Mouse (Mus musculus): ENCODE data around the gene Ttc37. TPM values are rescaled to one million over a fixed set of nuclear protein-coding genes. Genes with fewer than 3 reads are reported as not detected.
A peak's percentile ranks its signal among the peaks of the same experiment; 100 is the strongest.

Ttc37 gene
- total and polyA plus RNA-seq, 3 experiments: 16.8 to 116 (median 20.3) TPM

GRCm38 (mm10) chr13:76098116-76098492 lies 430 bp upstream of the Ttc37 start:
- peak; percentile 85 for DNase-seq (ENCODE audit: low read depth, low spot score)
- peak overlapping the region; percentile 77 for H3K9ac ChIP-seq (ENCODE audit: control insufficient read depth, low read depth, low read length, poor library complexity, severe bottlenecking)
- H3K27ac ChIP-seq (ENCODE audit: control insufficient read depth, low read depth, low read length): peak overlapping the region; percentile 78
- peaks cover 0 to 16% of the 10 kb centered on the region in 2 experiments; a peak in 2 of 4 replicates for H3K36me3 ChIP-seq (ENCODE audit: control insufficient read depth in 1 of 2, insufficient read depth in 2 of 2, low read length in 2 of 2)
- TF ChIP-seq ZC3H11A (IDR thresholded peaks at IDR 0.05; ENCODE audit: low read depth, low read length) (no peak), NRF1 (IDR thresholded peaks at IDR 0.05; ENCODE audit: insufficient read depth, low read depth, low read length, poor library complexity, severe bottlenecking) (peak; percentile 65), MAX (IDR thresholded peaks at IDR 0.05; ENCODE audit: low read length) (peak; percentile 59; the same call in 1 of the 2 replicates), NELFE (IDR thresholded peaks at IDR 0.05; ENCODE audit: low read depth, low read length) (no peak), MYC (IDR thresholded peaks at IDR 0.05; ENCODE audit: low read depth, low read length) (0 out of 2 replicates have a peak, but pooled peaks have one; percentile 4), TCF12 (IDR thresholded peaks at IDR 0.05; ENCODE audit: low read depth, low read length) (0 out of 2 replicates have a peak, but pooled peaks have one; percentile 6), EP300 (IDR thresholded peaks at IDR 0.05; ENCODE audit: low read depth in 1 of 2, low read length in 2 of 2) (0 out of 4 replicates have a peak, but pooled peaks of 1 of the 2 experiments have one; percentile 15), MAZ (IDR thresholded peaks at IDR 0.05; ENCODE audit: low read depth, low read length) (0 out of 2 replicates have a peak, but pooled peaks have one; percentile 43)
- H3K27me3 ChIP-seq (ENCODE audit: control insufficient read depth in 1 of 2, insufficient read depth in 2 of 2, low read length in 2 of 2): no peaks in the 10 kb centered on the region
- H3K4me3 ChIP-seq (ENCODE audit: control insufficient read depth in 1 of 2, insufficient read depth in 1 of 2, low read depth in 2 of 2, low read length in 2 of 2): peak overlapping the region; percentile 65 to 94
- H3K79me2 ChIP-seq (ENCODE audit: control insufficient read depth, insufficient read depth, low read length, poor library complexity): peaks cover 7% of the 10 kb centered on the region; the same call in 1 of the 2 replicates
- peaks cover 10 to 11% of the 10 kb centered on the region in 2 experiments; a peak in 3 of 4 replicates for H3K4me1 ChIP-seq (ENCODE audit: control insufficient read depth in 1 of 2, insufficient read depth in 2 of 2, low read length in 2 of 2)
- H3K9me3 ChIP-seq (replicated peaks; ENCODE audit: insufficient read depth, low read length): no peaks in the 10 kb centered on the region

DNA sequence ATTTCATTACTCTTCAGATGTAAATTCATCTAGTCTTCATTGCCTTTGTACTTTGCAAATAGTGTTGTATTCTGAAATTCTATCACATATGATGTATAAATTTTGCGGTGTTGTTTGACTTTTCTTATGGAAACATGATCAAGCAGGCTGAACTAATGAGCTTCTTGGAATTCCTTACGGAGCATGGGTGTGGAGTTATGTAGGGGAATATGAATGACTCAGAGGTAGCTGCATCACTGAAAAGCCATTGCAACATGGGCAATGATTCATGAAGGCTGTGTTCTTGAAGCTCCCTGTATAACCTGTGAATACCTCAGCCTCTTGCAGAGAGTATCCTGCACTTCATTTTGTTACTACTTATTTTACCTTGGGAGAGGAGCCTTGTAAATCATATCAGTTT lies 3.5 kb downstream of the Ttc37 start:
- Histone ChIP-seq H3K9ac (ENCODE audit: control insufficient read depth, low read depth, low read length, poor library complexity, severe bottlenecking) (no peak overlapping the region), H3K4me3 (ENCODE audit: control insufficient read depth in 1 of 2, insufficient read depth in 1 of 2, low read depth in 2 of 2, low read length in 2 of 2) (no peak overlapping the region), H3K9me3 (replicated peaks; ENCODE audit: insufficient read depth, low read length) (no peaks in the 10 kb centered on the region), H3K27ac (ENCODE audit: control insufficient read depth, low read depth, low read length) (no peak overlapping the region), H3K4me1 (ENCODE audit: control insufficient read depth in 1 of 2, insufficient read depth in 2 of 2, low read length in 2 of 2) (peaks cover 8 to 9% of the 10 kb centered on the region in 2 experiments; a peak in 3 of 4 replicates), H3K27me3 (ENCODE audit: control insufficient read depth in 1 of 2, insufficient read depth in 2 of 2, low read length in 2 of 2) (no peaks in the 10 kb centered on the region), H3K79me2 (ENCODE audit: control insufficient read depth, insufficient read depth, low read length, poor library complexity) (peaks cover 7% of the 10 kb centered on the region; the same call in 1 of the 2 replicates), H3K36me3 (ENCODE audit: control insufficient read depth in 1 of 2, insufficient read depth in 2 of 2, low read length in 2 of 2) (peaks cover 0 to 13% of the 10 kb centered on the region in 2 experiments; a peak in 2 of 4 replicates)
- TF ChIP-seq ZNF384 (IDR thresholded peaks at IDR 0.05; ENCODE audit: low read depth, low read length) (no peak), MAX (IDR thresholded peaks at IDR 0.05; ENCODE audit: low read length) (no peak), MEF2A (IDR thresholded peaks at IDR 0.05; ENCODE audit: extremely low read depth, insufficient replicate concordance, low read depth, low read length, poor library complexity, severe bottlenecking) (no peak), SIN3A (IDR thresholded peaks at IDR 0.05; ENCODE audit: low read length) (no peak), TBP (IDR thresholded peaks at IDR 0.05; ENCODE audit: low read depth, low read length) (no peak), CHD1 (IDR thresholded peaks at IDR 0.05; ENCODE audit: low read depth, low read length) (no peak), KAT2A (conservative IDR thresholded peaks at IDR 0.05; ENCODE audit: low read depth, low read length) (no peak), USF1 (IDR thresholded peaks at IDR 0.05; ENCODE audit: low read depth, low read length) (no peak), MXI1 (IDR thresholded peaks at IDR 0.05; ENCODE audit: low read depth, low read length) (no peak), E2F4 (IDR thresholded peaks at IDR 0.05; ENCODE audit: borderline replicate concordance, low read depth, low read length) (no peak), POLR2AphosphoS5 (IDR thresholded peaks at IDR 0.05; ENCODE audit: borderline replicate concordance, low read depth, low read length) (no peak), ELF1 (IDR thresholded peaks at IDR 0.05; ENCODE audit: low read depth, low read length) (no peak), NRF1 (IDR thresholded peaks at IDR 0.05; ENCODE audit: insufficient read depth, low read depth, low read length, poor library complexity, severe bottlenecking) (no peak), TCF12 (IDR thresholded peaks at IDR 0.05; ENCODE audit: low read depth, low read length) (no peak), GABPA (IDR thresholded peaks at IDR 0.05; ENCODE audit: low read depth, low read length) (no peak), CTCF (IDR thresholded peaks at IDR 0.05 in 2 of 3, conservative IDR thresholded peaks at IDR 0.05 in 1 of 3; ENCODE audit: control insufficient read depth in 1 of 3, insufficient read depth in 1 of 3, low read depth in 2 of 3, low read length in 3 of 3, poor library complexity in 1 of 3, severe bottlenecking in 1 of 3) (no peak), RAD21 (IDR thresholded peaks at IDR 0.05; ENCODE audit: low read depth, low read length) (no peak), CHD2 (IDR thresholded peaks at IDR 0.05; ENCODE audit: low read length) (no peak), TAL1 (IDR thresholded peaks at IDR 0.05; ENCODE audit: low read length) (no peak), NELFE (IDR thresholded peaks at IDR 0.05; ENCODE audit: low read depth, low read length) (no peak)
- no peak for DNase-seq (ENCODE audit: low read depth, low spot score)

Data from MEL (cell line).